Mouse (Mus musculus) brain, embryonic 14.5 days (tissue): ENCODE results near the gene Rcan3. TPM values are rescaled to one million over a fixed set of nuclear protein-coding genes. Genes with fewer than 3 reads are reported as not detected.
A peak's percentile ranks its signal among the peaks of the same experiment; 100 is the strongest.

Experiments
- DNase-seq: peaks from one replicate; pipeline ENCODE4 v3.0.0-alpha.2; 2011; ENCODE audit warnings: low read depth
- CTCF ChIP-seq: fragments of 200-500 bp; IDR thresholded peaks from 2 replicates; pipeline ENCODE4 v1.5.1; 2012; ENCODE audit warnings: inconsistent platforms, mild to moderate bottlenecking, moderate library complexity, borderline replicate concordance; ENCODE audit not compliant: insufficient read depth, insufficient read length; ENCODE audit errors: extremely low read depth
- POLR2A ChIP-seq: fragments of 200-500 bp; IDR thresholded peaks from 2 replicates; pipeline ENCODE4 v1.6.1; 2012; ENCODE audit warnings: mild to moderate bottlenecking, inconsistent platforms, borderline replicate concordance; ENCODE audit not compliant: poor library complexity, insufficient read depth, insufficient read length, severe bottlenecking; ENCODE audit errors: extremely low read depth
- polyA plus RNA-seq: library from polyadenylated mRNA; depleted of rRNA; stranded (reverse); fragments of >200 nt; gene quantifications from 2 replicates; pipeline ENCODE4 v1.2.3, GENCODE M21; 2012

The Rcan3 gene
- polyA plus RNA-seq, 1 experiment: 47.1 TPM

DNA sequence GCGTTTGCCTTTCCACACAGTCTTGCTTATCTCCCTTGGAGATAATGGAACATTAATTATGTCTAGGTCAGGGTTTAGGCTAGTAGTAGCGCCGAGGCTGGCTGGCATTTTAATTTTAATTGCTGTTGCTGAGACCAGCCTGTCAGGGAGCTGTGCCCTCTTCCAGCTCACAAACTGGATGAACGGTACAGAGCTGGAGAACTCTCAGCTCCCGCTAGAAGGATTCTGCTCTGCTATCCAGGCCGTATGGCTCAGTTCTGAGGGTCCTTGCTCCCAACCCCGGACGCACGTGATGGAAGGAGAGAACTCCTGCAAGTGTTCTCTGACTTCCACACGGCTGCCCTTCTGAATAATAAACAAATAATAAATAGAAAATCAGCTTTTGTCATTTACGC, 739 bp upstream of the Rcan3 start:
- TF ChIP-seq CTCF (no peak), POLR2A (no peak)
- peak; percentile 47 for DNase-seq

DNA sequence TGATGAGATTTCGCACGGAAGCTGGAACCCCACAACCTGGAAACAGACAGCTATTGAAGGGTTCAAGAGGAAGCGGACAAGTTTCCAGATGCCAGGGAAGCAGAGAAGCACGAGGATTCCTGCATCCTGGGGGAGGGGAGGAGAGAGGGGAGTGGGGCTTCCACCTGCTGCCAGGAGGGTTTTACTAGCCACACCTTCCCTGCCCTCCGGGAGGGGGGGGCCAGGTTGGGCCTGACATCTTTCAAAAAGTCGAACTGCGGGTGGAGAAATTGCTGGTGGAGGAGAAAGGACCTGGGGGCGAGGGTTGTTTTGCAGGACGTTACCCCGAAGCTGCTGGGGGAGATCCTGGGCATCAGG, 589 bp downstream of the Rcan3 start:
- TF ChIP-seq POLR2A (no peak), CTCF (no peak)
- DNase-seq: peak; percentile 22

DNA sequence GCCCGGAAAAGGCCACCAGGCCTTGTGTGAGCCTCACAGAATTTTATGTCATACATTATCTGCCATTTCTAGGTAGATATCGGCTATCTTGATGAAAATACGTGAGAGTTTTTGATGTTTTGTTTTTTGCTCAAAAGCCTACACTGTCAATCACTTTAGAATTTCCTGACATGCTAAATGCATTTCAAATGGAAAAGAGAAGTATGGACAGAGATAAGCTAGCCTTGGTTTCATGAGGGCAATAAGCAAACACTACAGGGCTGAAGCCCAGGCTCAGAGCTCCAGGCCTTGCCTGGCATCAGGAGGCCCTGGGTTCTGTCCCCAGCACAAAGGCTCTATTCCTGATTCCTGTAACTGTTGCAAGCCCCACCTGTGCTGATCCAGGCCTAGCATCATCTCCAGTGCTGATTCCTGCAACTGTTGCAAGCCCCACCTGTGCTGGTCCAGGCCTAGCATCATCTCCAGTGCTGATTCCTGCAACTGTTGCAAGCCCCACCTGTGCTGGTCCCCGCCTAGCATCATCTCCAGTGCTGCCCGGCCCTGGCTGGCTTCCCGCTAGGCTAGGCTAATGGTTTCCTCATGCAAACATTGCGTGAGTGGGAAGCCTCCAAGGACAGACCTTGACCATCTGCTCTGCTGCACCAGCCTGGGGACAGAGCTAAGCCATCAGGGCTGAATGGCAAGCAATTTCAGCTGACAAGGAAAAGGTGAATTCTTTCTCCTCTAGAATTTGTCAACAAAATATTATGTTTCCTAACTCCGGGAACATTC, 3.5 kb downstream of the Rcan3 start:
- TF ChIP-seq POLR2A: no peak
- no peak for TF ChIP-seq CTCF
- no peak for DNase-seq

DNA sequence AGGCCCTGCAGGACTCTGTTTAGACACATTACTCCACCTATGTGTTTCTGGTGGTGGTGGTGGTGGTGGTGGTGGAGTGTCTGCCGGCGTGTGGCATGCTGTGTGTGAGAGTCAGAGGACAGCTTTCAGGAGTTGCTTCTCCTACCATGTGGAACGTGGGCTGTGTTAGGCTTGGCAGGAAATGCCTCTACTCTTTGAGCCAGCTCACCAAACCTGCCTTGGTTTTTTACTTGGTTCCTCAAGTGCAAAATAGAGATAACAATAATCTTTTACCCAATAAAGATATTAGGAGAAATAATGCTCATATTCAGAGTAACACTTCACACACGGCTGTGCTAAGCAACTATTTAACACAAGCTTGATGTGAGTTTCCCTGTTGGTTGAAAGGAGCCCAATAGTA, 4.3 kb downstream of the Rcan3 start:
- TF ChIP-seq POLR2A: no peak
- no peak for TF ChIP-seq CTCF
- no peak for DNase-seq

DNA sequence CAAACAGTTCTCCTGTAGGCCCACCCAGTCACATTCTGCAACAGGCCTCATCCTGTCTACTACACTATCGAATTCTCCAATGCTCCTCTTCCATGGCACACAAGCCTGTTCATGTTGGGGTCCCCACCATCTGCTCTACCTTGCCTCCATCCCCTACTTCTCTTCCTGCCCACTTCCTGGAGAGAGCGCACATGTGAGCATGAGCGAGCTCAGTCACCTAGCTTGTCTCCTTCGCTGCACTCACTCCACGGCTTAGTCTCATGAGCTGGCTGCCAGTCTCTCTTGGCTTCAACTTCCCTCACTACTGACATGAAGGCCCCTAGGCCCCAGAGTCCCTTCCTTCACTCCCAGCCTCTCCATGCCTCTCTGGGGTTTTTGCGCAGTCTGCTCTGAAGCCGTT, 7.1 kb downstream of the Rcan3 start:
- TF ChIP-seq POLR2A (no peak), CTCF (no peak)
- no peak for DNase-seq

DNA sequence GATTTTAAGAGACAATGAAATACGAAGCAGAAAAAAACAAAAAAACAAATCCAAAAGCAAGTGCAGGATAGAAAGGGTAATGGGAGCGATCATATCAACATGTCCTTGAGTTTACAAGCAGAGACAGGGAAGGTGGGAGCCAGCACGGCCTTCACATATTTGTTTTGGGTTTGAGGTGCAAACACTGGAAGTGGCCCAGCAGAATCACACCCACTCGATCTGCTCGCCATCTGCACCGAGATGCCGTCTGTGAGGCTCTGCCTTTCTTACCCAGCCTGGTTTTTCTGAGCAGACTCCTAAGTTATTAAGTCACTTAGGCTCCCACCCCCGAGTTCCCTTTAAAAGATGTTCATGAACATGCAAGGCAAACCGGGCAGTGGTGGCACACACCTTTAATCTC, 8.0 kb downstream of the Rcan3 start:
- no peak for TF ChIP-seq CTCF
- no peak for TF ChIP-seq POLR2A
- DNase-seq: peak; percentile 76

DNA sequence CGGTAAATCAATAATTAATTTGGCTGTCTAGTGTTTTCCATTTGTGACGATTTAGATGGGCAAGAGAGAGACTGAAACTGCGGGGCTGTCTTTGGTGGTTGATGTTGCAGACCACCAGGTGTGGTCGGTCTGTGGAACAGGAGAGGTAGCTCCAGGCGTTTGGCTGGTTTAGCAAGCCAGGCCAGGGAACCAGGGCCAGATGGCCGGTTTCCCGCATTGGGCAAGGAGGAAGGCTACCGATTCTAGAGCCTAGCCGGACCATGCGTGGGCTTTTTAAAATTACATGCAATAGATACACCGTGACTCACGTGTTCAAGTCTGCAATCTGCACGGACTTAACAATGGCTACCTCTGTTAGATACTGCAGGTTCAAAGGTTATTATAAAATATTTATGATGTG, 12.7 kb downstream of the Rcan3 start:
- no peak for TF ChIP-seq POLR2A
- no peak for TF ChIP-seq CTCF
- DNase-seq: no peak

DNA sequence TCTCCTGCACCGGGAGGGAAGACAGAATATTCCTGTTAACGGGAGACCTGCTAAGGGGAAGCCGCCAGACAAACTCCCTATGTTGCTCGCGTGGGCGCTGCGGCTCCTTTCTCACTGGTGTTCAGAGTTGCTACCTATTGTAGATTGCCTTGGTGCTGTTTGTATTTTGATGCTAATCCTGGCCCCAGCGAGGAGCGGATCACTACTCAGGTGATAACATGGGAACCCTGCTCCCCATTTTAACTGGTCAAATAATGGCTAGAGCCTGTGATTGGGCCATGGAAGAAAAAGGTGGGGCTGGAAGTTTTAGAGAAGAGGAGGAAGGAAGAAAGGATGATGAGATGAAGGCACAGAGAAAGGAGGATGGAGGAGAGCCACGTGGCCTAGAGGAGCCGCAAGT, 13.2 kb downstream of the Rcan3 start:
- no peak for TF ChIP-seq POLR2A
- no peak for TF ChIP-seq CTCF
- DNase-seq: no peak

DNA sequence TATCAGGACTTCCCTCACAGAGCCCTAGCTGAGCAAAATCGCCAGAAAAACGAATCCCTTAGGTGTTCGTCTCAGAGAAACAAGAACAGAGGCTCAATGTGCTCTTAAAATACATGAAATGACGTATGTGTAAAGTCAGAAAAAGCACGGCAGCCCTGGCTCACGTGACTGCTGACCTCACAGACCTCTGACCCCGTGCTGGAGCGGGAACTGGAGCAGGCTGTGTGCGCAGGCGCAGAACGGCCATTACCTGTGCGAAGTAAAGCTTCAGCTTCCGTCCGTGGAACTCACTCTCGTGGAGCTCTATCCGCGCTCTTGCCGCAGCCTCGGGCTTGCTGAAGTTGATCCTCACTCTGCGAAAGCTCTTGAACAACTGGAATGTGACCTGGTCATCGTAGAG, 13.7 kb downstream of the Rcan3 start:
- TF ChIP-seq CTCF: no peak
- no peak for DNase-seq

DNA sequence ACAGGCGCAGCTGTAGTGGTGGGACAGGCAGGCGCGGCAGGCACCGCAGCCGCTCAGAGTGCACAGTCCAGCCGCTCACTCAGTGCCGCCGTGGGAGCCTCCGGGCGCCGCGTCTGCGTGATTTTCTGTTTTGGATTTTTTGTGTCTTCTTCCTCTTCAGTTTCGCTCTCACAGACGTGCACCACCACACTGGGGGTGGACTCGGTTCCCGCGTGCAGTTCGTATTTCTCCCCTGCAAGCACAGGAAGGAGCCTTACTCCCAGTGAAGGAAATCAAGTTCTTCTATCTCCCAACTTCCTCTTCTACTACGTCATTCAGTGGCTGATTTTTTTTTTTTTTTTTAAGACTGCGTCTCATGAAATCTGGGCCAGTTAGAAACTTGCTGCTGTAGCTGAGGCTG, 17.3 kb downstream of the Rcan3 start:
- DNase-seq: no peak
- TF ChIP-seq CTCF: no peak
- TF ChIP-seq POLR2A: no peak

DNA sequence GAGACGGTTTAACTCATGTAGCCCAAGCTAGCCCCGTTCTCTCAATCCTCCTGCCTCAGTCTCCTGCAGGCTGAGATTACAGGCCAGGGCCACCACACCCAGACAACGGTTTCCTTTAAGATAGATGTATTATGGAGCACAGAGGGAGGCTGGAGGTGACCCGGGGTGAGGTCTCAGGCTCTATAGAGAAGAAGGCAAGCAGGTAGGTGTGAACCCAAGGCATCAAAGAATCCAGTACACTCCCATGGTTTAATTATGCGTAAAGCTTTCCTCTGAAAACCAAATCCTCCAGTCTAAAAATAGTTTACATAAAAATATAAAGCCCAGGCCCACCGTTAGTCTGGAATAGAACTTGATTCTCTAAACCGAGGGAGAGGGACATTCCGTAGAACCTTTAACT, 20.2 kb downstream of the Rcan3 start:
- TF ChIP-seq POLR2A: no peak
- TF ChIP-seq CTCF: no peak
- no peak for DNase-seq

DNA sequence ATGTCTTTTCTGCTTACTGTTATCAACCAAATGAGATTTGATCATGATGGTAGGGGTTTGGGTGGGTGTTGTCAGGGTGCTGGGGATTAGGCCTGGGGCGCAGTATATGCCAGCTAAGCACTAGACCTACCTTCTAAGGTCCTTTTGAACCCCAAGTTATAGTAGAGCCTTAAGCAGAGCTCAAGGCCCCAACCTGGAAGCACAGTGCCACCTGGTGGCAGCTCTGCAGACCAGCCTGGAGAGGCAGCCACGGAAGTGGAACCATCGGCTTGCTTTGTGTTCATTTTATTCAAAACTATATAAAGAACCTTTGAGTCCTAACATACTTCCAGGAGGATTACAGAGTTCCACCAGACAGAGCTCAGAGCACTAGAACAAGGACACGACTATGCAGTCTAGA, 22.0 kb downstream of the Rcan3 start:
- DNase-seq: peak; percentile 67
- peak; percentile 89 for TF ChIP-seq CTCF
- TF ChIP-seq POLR2A: no peak

DNA sequence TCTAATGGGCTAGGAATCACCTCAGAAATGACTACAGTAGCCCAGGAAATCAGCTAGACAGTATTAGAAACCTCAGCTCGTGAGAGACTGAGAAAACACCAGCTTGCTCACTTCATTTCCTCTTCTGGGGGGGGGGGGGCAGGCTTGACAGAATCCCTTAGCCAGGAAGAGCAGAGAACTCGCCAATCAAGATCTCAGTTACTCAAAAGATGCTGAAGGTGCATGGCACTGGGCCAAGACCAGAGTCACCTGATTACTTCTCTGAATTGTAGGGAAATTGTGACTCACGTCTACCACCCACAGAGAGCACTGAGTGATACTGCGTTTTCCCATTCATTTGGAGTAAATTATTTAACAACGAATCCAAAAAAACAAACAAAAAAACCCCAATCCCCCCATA, 27.5 kb downstream of the Rcan3 start:
- DNase-seq: peak; percentile 39

DNA sequence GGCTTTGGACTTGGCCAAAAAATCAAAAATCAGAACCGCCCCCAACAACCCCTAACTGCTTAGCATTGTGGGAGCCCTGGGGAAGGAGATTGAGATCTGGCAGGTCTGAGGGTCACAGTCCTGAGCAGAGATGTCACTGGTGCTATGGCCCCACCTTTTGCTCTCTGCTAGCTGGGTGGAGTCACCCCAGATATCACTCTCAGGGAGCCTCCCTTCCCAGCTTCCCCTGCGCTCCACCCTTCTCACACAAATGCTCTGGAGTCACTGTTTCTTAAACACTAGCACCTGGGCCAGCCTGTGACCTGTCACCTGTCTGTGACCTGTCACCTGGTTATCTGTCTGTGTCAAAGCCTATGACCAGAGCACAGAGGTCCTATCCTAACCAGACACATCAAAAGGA, 28.7 kb downstream of the Rcan3 start:
- DNase-seq: no peak
- TF ChIP-seq CTCF: no peak
- no peak for TF ChIP-seq POLR2A

More for the DNA sequence above, 27.5 kb downstream of the Rcan3 start:
- TF ChIP-seq POLR2A (no peak), CTCF (no peak)
